In genomic region chr1:60240430-60240829, GRCm38 (mm10) we compare ENCODE assay signal across 10 mouse cellular contexts.
"Had no signal": no experiment of that assay in that cellular context is flagged by ENCODE, and none has a peak within 500 bp of the region (broad histone marks: within the 10 kb centered on the region; RNA-seq: fewer than 3 reads in every experiment).

No protein-coding gene starts in this region.

- DNase-seq: kidney, postnatal 25 days; layer of hippocampus, adult 9-11 months; liver, embryonic 13.5 days; lung, adult 2 months; lung, postnatal 14 days; lung, postnatal 4 days; retina, postnatal 1 day; thymus, adult 18-20 months; thymus, postnatal 25 days had no signal

- ATAC-seq: midbrain, embryonic 15.5 days had no signal
